Mouse (Mus musculus): Measurements from ENCODE around the gene Serpina3c.

DNA sequence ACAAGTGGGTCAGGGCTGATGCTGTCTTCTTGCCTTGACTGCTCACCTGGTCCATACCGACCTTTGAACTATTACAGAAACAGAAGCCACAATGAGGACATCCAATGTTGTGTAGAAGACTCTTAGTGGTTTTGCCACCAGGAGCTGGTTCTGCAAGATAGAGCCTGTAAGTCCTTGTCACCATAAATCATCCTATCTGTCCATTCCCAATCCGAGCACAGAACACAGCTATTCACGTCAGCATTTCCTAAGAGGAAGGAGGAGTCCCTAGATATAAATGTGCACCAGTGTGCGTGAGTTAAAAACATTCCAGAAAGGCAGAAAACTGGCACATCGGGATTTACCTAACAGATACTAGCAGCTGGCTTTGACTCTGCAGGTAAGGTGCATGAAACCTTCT lies 26.0 kb downstream of the Serpina3c start, which contains the start of gene Serpina3b:
- no peak for TF ChIP-seq CTCF (conservative IDR thresholded peaks at IDR 0.05; ENCODE audit: low read length)
- TF ChIP-seq NANOG (IDR thresholded peaks at IDR 0.05; ENCODE audit: borderline replicate concordance, low read length), result no peak
